Mouse (Mus musculus): Measurements from ENCODE around the gene Anapc15-ps. TPM values are rescaled to one million over a fixed set of nuclear protein-coding genes. Genes with fewer than 3 reads are reported as not detected.

Gene Anapc15-ps
- polyA plus RNA-seq, 1 experiment from 2014 or later, result not detected

GRCm38 (mm10) chr10:95705747-95706146 is 32.5 kb upstream of the Anapc15-ps start:
- 51% methylated on average over 3 of the region's 3 CpGs for WGBS
- no peak overlapping the region for H3K27ac ChIP-seq
- no peaks in the 10 kb centered on the region for H3K9me3 ChIP-seq (replicated peaks; ENCODE audit: low read length)
- peaks cover 7% of the 10 kb centered on the region; the same call in 1 of the 2 replicates for H3K4me1 ChIP-seq (replicated peaks; ENCODE audit: insufficient read depth, low read length)
- no peak for TF ChIP-seq CTCF (IDR thresholded peaks at IDR 0.05; ENCODE audit: low read depth)
- H3K4me3 ChIP-seq (replicated peaks; ENCODE audit: low read depth, low read length), result no peak overlapping the region
- H3K27me3 ChIP-seq (ENCODE audit: insufficient read depth, low read length), result no peaks in the 10 kb centered on the region
- ATAC-seq (replicated peaks; ENCODE audit: low FRiP score, low read depth) (no peak), DNase-seq (ENCODE audit: low spot score) (no peak)
- no peaks in the 10 kb centered on the region for H3K36me3 ChIP-seq (ENCODE audit: insufficient read depth, low read length)
- H3K4me2 ChIP-seq (ENCODE audit: low read length), result no peak overlapping the region
- H3K9ac ChIP-seq (ENCODE audit: low read depth, low read length), result no peak overlapping the region

- no peak overlapping the region for H3K4me3 ChIP-seq (replicated peaks; ENCODE audit: low read depth, low read length)
- DNase-seq (ENCODE audit: low spot score), result no peak
- WGBS, result 80% methylated on average over 6 of the region's 6 CpGs
- H3K4me1 ChIP-seq (replicated peaks; ENCODE audit: insufficient read depth, low read length), result peaks cover 7% of the 10 kb centered on the region; the same call in 1 of the 2 replicates
- ATAC-seq (replicated peaks; ENCODE audit: low FRiP score, low read depth), result no peak
- H3K36me3 ChIP-seq (ENCODE audit: insufficient read depth, low read length), result no peaks in the 10 kb centered on the region
- H3K27ac ChIP-seq, result no peak overlapping the region
- H3K9me3 ChIP-seq (replicated peaks; ENCODE audit: low read length), result no peaks in the 10 kb centered on the region
- no peaks in the 10 kb centered on the region for H3K27me3 ChIP-seq (ENCODE audit: insufficient read depth, low read length)
- H3K9ac ChIP-seq (ENCODE audit: low read depth, low read length), result no peak overlapping the region
- TF ChIP-seq CTCF (IDR thresholded peaks at IDR 0.05; ENCODE audit: low read depth), result no peak
- H3K4me2 ChIP-seq (ENCODE audit: low read length), result no peak overlapping the region
Measured at GRCm38 (mm10) chr10:95704847-95705246, 31.6 kb upstream of the Anapc15-ps start.

- Histone ChIP-seq H3K36me3 (ENCODE audit: insufficient read depth, low read length) (no peaks in the 10 kb centered on the region), H3K4me3 (replicated peaks; ENCODE audit: low read depth, low read length) (no peak overlapping the region), H3K4me1 (replicated peaks; ENCODE audit: insufficient read depth, low read length) (peaks cover 7% of the 10 kb centered on the region; the same call in 1 of the 2 replicates), H3K27ac (no peak overlapping the region), H3K9me3 (replicated peaks; ENCODE audit: low read length) (no peaks in the 10 kb centered on the region), H3K9ac (ENCODE audit: low read depth, low read length) (no peak overlapping the region), H3K27me3 (ENCODE audit: insufficient read depth, low read length) (no peaks in the 10 kb centered on the region), H3K4me2 (ENCODE audit: low read length) (no peak overlapping the region)
- DNase-seq (ENCODE audit: low spot score) (no peak), ATAC-seq (replicated peaks; ENCODE audit: low FRiP score, low read depth) (no peak)
- TF ChIP-seq CTCF (IDR thresholded peaks at IDR 0.05; ENCODE audit: low read depth), result no peak
- 92% methylated on average over 5 of the region's 5 CpGs for WGBS
Measured at GRCm38 (mm10) chr10:95703730-95704129, 30.5 kb upstream of the Anapc15-ps start.

GRCm38 (mm10) chr10:95700422-95700821 is 27.2 kb upstream of the Anapc15-ps start:
- Histone ChIP-seq H3K4me3 (replicated peaks; ENCODE audit: low read depth, low read length) (no peak overlapping the region), H3K36me3 (ENCODE audit: insufficient read depth, low read length) (no peaks in the 10 kb centered on the region), H3K9ac (ENCODE audit: low read depth, low read length) (no peak overlapping the region), H3K9me3 (replicated peaks; ENCODE audit: low read length) (no peaks in the 10 kb centered on the region), H3K27me3 (ENCODE audit: insufficient read depth, low read length) (no peaks in the 10 kb centered on the region), H3K4me1 (replicated peaks; ENCODE audit: insufficient read depth, low read length) (no peaks in the 10 kb centered on the region; the same call in 1 of the 2 replicates), H3K27ac (no peak overlapping the region), H3K4me2 (ENCODE audit: low read length) (no peak overlapping the region)
- DNase-seq (ENCODE audit: low spot score) (no peak), ATAC-seq (replicated peaks; ENCODE audit: low FRiP score, low read depth) (no peak)
- WGBS, result 59% methylated on average over 4 of the region's 4 CpGs
- TF ChIP-seq CTCF (IDR thresholded peaks at IDR 0.05; ENCODE audit: low read depth), result no peak

- Histone ChIP-seq H3K4me1 (replicated peaks; ENCODE audit: insufficient read depth, low read length) (no peaks in the 10 kb centered on the region; the same call in 1 of the 2 replicates), H3K4me3 (replicated peaks; ENCODE audit: low read depth, low read length) (no peak overlapping the region), H3K27me3 (ENCODE audit: insufficient read depth, low read length) (no peaks in the 10 kb centered on the region), H3K9me3 (replicated peaks; ENCODE audit: low read length) (no peaks in the 10 kb centered on the region), H3K9ac (ENCODE audit: low read depth, low read length) (no peak overlapping the region), H3K27ac (no peak overlapping the region), H3K36me3 (ENCODE audit: insufficient read depth, low read length) (no peaks in the 10 kb centered on the region), H3K4me2 (ENCODE audit: low read length) (no peak overlapping the region)
- WGBS, result 74% methylated on average over 8 of the region's 8 CpGs
- no peak for ATAC-seq (replicated peaks; ENCODE audit: low FRiP score, low read depth)
- no peak for DNase-seq (ENCODE audit: low spot score)
- no peak for TF ChIP-seq CTCF (IDR thresholded peaks at IDR 0.05; ENCODE audit: low read depth)
Measured at GRCm38 (mm10) chr10:95698920-95699714, 25.9 kb upstream of the Anapc15-ps start.

GRCm38 (mm10) chr10:95696253-95696641 is 23.0 kb upstream of the Anapc15-ps start:
- Histone ChIP-seq H3K9me3 (replicated peaks; ENCODE audit: low read length) (no peaks in the 10 kb centered on the region), H3K9ac (ENCODE audit: low read depth, low read length) (no peak overlapping the region), H3K27ac (no peak overlapping the region), H3K36me3 (ENCODE audit: insufficient read depth, low read length) (no peaks in the 10 kb centered on the region), H3K4me3 (replicated peaks; ENCODE audit: low read depth, low read length) (no peak overlapping the region), H3K27me3 (ENCODE audit: insufficient read depth, low read length) (no peaks in the 10 kb centered on the region), H3K4me2 (ENCODE audit: low read length) (no peak overlapping the region), H3K4me1 (replicated peaks; ENCODE audit: insufficient read depth, low read length) (no peaks in the 10 kb centered on the region; the same call in 1 of the 2 replicates)
- ATAC-seq (replicated peaks; ENCODE audit: low FRiP score, low read depth), result no peak
- WGBS, result 59% methylated on average over 3 of the region's 3 CpGs
- TF ChIP-seq CTCF (IDR thresholded peaks at IDR 0.05; ENCODE audit: low read depth), result no peak
- DNase-seq (ENCODE audit: low spot score), result no peak
